Mouse (Mus musculus) kidney, adult 2 months (tissue): ENCODE results near the gene Abhd14a.

ENCODE experiments used
- CTCF ChIP-seq: fragments of 200-500 bp; conservative IDR thresholded peaks from 2 replicates; pipeline ENCODE4 v1.5.1; 2011; ENCODE audit warnings: low read depth, mild to moderate bottlenecking, control low read depth, low read length, moderate library complexity, mixed read lengths; ENCODE audit not compliant: insufficient read depth, insufficient read length
- POLR2A ChIP-seq: fragments of 200-500 bp; IDR thresholded peaks from one replicate; pipeline ENCODE4 v1.6.1; 2011; ENCODE audit warnings: low read depth, low read length, control low read depth

DNA sequence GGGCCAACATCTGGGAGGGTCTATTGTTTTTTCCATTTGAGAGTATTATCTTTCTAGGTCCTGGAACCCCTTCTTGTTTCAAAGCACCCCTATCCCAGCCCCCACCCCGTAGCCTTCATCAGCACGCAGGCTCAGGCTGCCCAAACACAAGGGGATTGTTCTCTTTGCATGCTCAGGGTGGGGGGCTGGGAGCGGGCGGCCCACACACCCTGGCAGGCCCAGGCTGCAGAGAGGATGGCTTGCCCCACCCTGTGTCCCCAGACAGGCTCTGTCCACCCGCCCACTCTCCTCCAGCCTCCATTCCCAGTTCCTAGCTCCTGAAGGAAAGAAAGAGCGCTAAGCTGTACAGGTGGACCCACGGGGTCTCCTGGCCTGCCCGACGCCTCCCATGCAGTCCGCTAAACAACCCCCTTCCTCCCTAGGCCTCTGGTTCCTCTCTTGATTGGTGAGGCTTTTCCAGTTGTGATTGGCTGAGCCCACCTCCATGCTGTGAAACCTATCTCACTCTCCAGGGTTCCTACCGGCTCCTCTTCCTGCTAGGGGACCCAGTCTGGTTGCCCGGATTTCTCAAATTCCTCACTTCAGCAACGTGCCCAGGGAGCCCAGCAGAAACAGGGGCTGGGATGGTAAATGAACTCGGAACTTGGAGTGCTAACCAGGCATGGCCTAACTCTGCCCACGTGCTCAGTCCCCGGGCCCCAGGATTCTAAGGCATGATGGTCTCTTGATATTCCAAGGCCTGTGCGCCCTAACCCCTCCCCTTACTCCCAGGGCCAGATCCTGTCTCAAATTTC, 7.6 kb upstream of the Abhd14a start:
- TF ChIP-seq CTCF (no peak), POLR2A (no peak)
